Mouse (Mus musculus): Measurements from ENCODE around the gene Naa11. TPM values are rescaled to one million over a fixed set of nuclear protein-coding genes. Genes with fewer than 3 reads are reported as not detected.

Naa11 gene
- total RNA-seq (2014; rRNA removed; ENCODE audit: low replicate concordance) = not detected in 2 replicates
- polyA plus RNA-seq (2015; fragmentation: Nextera tagmentation; extraction: Ambion mirVana) = 0.03 and 0.04 TPM in 2 replicates

DNA sequence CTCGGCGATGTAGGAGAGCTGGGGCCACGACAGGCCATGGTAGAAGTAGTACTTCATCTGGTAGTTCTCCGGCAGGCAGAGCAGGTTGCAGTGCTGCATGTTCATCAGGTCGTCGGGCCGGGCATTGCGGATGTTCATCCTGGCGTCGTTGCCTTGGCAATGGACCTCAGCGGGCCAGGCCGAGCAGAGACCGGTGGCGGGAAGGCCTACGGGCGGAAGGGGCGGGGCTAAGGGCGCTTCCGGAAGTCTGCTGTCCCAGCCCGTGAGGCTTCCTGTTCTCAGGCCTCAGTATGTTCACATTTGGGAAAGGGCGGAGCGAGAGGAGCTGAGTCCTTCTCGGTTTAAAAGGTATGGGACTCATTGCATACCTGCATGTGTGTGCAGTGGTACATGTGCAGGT, at the start of gene Naa11:
Gene Naa11, minus strand, starts transcription at position 220 of the 400 bp plus-strand sequence.
- H3K4me3 ChIP-seq (ENCODE audit: low read depth, low read length) = no peak within 1 kb of the TSS
- H3K27me3 ChIP-seq (ENCODE audit: control insufficient read depth, insufficient read depth, low read length) = no peaks in the 10 kb centered on the region
- H3K27ac ChIP-seq (ENCODE audit: low read depth) = no peak within 1 kb of the TSS
- no peaks in the 10 kb centered on the region for H3K36me3 ChIP-seq (replicated peaks; ENCODE audit: control insufficient read depth, insufficient read depth, low read length)
- DNase-seq (ENCODE audit: low spot score) = no peak
- H3K4me1 ChIP-seq (ENCODE audit: control insufficient read depth, insufficient read depth) = peaks cover 7% of the 10 kb centered on the region; the same call in 1 of the 2 replicates
- no peaks in the 10 kb centered on the region for H3K9me3 ChIP-seq (replicated peaks; ENCODE audit: control insufficient read depth, low read length)
- no peak within 1 kb of the TSS for H3K4me2 ChIP-seq (ENCODE audit: low read depth, low read length)
- H3K9ac ChIP-seq (replicated peaks; ENCODE audit: low read depth, low read length) = no peak within 1 kb of the TSS
- WGBS = 93% methylated on average over 23 of the region's 23 CpGs
- TF ChIP-seq EP300 (IDR thresholded peaks at IDR 0.05; ENCODE audit: low read depth) (no peak), CTCF (IDR thresholded peaks at IDR 0.05; ENCODE audit: low read depth) (no peak)
- no peak for ATAC-seq (ENCODE audit: insufficient read depth, low read depth)

- H3K9me3 ChIP-seq (replicated peaks; ENCODE audit: control insufficient read depth, low read length) = no peaks in the 10 kb centered on the region
- TF ChIP-seq EP300 (IDR thresholded peaks at IDR 0.05; ENCODE audit: low read depth) = no peak
- TF ChIP-seq CTCF (IDR thresholded peaks at IDR 0.05; ENCODE audit: low read depth) = no peak
- no peaks in the 10 kb centered on the region for H3K36me3 ChIP-seq (replicated peaks; ENCODE audit: control insufficient read depth, insufficient read depth, low read length)
- H3K4me2 ChIP-seq (ENCODE audit: low read depth, low read length) = no peak overlapping the region
- WGBS = 85% methylated on average over 2 of the region's 2 CpGs
- ATAC-seq (ENCODE audit: insufficient read depth, low read depth) (no peak), DNase-seq (ENCODE audit: low spot score) (no peak)
- no peaks in the 10 kb centered on the region for H3K27me3 ChIP-seq (ENCODE audit: control insufficient read depth, insufficient read depth, low read length)
- H3K27ac ChIP-seq (ENCODE audit: low read depth) = no peak overlapping the region
- no peak overlapping the region for H3K4me3 ChIP-seq (ENCODE audit: low read depth, low read length)
- no peak overlapping the region for H3K9ac ChIP-seq (replicated peaks; ENCODE audit: low read depth, low read length)
- H3K4me1 ChIP-seq (ENCODE audit: control insufficient read depth, insufficient read depth) = no peaks in the 10 kb centered on the region
Measured at GRCm38 (mm10) chr5:97432512-97432911, 40.3 kb upstream of the Naa11 start.

DNA sequence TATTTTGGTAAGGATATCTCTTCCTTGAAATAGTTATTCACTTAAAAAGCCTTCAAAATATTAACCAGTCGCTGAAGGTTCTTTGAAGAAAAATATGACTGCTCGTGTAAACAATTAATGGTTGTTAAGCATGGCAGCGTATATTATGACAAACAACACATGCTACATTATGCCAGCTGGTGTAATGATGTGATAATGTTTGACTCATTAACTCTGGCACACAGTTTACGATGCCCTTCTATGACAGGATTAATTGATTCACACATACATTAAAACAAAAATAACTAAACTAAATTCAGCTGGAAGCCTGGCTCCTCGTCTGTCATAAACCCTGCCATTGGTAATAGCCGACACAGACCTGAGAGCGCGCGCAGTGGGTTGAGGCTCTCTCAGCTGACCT, 37.8 kb upstream of the Naa11 start:
- ATAC-seq (ENCODE audit: insufficient read depth, low read depth) = no peak
- no peak overlapping the region for H3K4me3 ChIP-seq (ENCODE audit: low read depth, low read length)
- H3K27me3 ChIP-seq (ENCODE audit: control insufficient read depth, insufficient read depth, low read length) = no peaks in the 10 kb centered on the region
- H3K36me3 ChIP-seq (replicated peaks; ENCODE audit: control insufficient read depth, insufficient read depth, low read length) = no peaks in the 10 kb centered on the region
- H3K9ac ChIP-seq (replicated peaks; ENCODE audit: low read depth, low read length) = no peak overlapping the region
- no peak overlapping the region for H3K27ac ChIP-seq (ENCODE audit: low read depth)
- WGBS = 87% methylated on average over 9 of the region's 9 CpGs
- TF ChIP-seq CTCF (IDR thresholded peaks at IDR 0.05; ENCODE audit: low read depth) (no peak), EP300 (IDR thresholded peaks at IDR 0.05; ENCODE audit: low read depth) (no peak)
- H3K9me3 ChIP-seq (replicated peaks; ENCODE audit: control insufficient read depth, low read length) = no peaks in the 10 kb centered on the region
- no peaks in the 10 kb centered on the region for H3K4me1 ChIP-seq (ENCODE audit: control insufficient read depth, insufficient read depth)
- no peak overlapping the region for H3K4me2 ChIP-seq (ENCODE audit: low read depth, low read length)
- no peak for DNase-seq (ENCODE audit: low spot score)

DNA sequence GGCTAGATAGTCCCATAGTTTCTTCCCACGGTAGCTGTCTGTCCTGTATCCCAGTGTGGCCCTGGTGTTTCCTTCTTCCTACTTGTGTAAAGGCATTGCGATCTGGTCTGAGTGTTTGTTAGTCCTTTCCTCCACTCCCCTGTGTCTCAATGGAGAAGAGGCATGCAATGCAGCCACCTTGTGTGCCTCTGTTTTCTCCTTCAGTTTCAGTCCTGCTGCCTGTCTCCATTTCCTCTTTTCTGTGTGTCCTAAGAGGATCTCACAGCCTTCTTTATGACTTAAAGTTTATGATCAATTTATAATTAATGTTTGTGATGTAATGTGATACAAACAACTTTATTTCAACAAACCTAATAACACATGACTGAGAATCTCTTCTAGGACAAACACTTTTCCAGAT, 29.5 kb upstream of the Naa11 start:
- TF ChIP-seq CTCF (IDR thresholded peaks at IDR 0.05; ENCODE audit: low read depth) (no peak), EP300 (IDR thresholded peaks at IDR 0.05; ENCODE audit: low read depth) (no peak)
- Histone ChIP-seq H3K27me3 (ENCODE audit: control insufficient read depth, insufficient read depth, low read length) (no peaks in the 10 kb centered on the region), H3K4me2 (ENCODE audit: low read depth, low read length) (no peak overlapping the region), H3K4me1 (ENCODE audit: control insufficient read depth, insufficient read depth) (no peaks in the 10 kb centered on the region), H3K9ac (replicated peaks; ENCODE audit: low read depth, low read length) (no peak overlapping the region), H3K36me3 (replicated peaks; ENCODE audit: control insufficient read depth, insufficient read depth, low read length) (no peaks in the 10 kb centered on the region), H3K27ac (ENCODE audit: low read depth) (no peak overlapping the region), H3K4me3 (ENCODE audit: low read depth, low read length) (no peak overlapping the region), H3K9me3 (replicated peaks; ENCODE audit: control insufficient read depth, low read length) (no peaks in the 10 kb centered on the region)
- ATAC-seq (ENCODE audit: insufficient read depth, low read depth) (no peak), DNase-seq (ENCODE audit: low spot score) (no peak)
- WGBS = 96% methylated on average over 2 of the region's 2 CpGs

DNA sequence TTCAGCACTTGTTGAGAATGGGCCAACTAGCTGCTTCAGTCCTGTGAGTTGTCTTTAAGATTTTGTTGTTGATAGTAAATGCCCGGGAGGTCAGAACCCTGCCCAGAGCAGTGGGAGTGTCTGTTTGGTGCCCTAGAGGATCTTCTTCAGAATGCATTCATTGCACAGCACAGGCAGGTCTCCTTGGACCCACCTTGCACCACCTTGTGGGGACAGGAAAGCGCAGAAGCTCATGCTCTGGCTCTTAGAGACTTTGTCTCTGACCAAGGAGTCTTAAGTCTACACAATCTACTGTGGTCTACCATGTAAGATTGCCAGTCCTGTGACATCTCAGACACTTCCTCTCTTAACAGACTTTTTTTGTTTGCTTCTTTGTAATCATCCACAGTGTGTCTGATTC, 25.0 kb upstream of the Naa11 start:
- TF ChIP-seq EP300 (IDR thresholded peaks at IDR 0.05; ENCODE audit: low read depth) = no peak
- no peak for TF ChIP-seq CTCF (IDR thresholded peaks at IDR 0.05; ENCODE audit: low read depth)
- DNase-seq (ENCODE audit: low spot score) = no peak
- H3K4me3 ChIP-seq (ENCODE audit: low read depth, low read length) = no peak overlapping the region
- no peaks in the 10 kb centered on the region for H3K27me3 ChIP-seq (ENCODE audit: control insufficient read depth, insufficient read depth, low read length)
- no peak overlapping the region for H3K4me2 ChIP-seq (ENCODE audit: low read depth, low read length)
- no peaks in the 10 kb centered on the region for H3K36me3 ChIP-seq (replicated peaks; ENCODE audit: control insufficient read depth, insufficient read depth, low read length)
- 61% methylated on average over 2 of the region's 2 CpGs for whole genome bisulfite sequencing
- H3K9ac ChIP-seq (replicated peaks; ENCODE audit: low read depth, low read length) = no peak overlapping the region
- H3K4me1 ChIP-seq (ENCODE audit: control insufficient read depth, insufficient read depth) = no peaks in the 10 kb centered on the region
- H3K27ac ChIP-seq (ENCODE audit: low read depth) = no peak overlapping the region
- no peak for ATAC-seq (ENCODE audit: insufficient read depth, low read depth)
- H3K9me3 ChIP-seq (replicated peaks; ENCODE audit: control insufficient read depth, low read length) = no peaks in the 10 kb centered on the region

- no peaks in the 10 kb centered on the region for H3K4me1 ChIP-seq (ENCODE audit: control insufficient read depth, insufficient read depth)
- no peak overlapping the region for H3K4me2 ChIP-seq (ENCODE audit: low read depth, low read length)
- 61% methylated on average over 6 of the region's 6 CpGs for WGBS
- no peaks in the 10 kb centered on the region for H3K9me3 ChIP-seq (replicated peaks; ENCODE audit: control insufficient read depth, low read length)
- no peak overlapping the region for H3K27ac ChIP-seq (ENCODE audit: low read depth)
- no peak overlapping the region for H3K4me3 ChIP-seq (ENCODE audit: low read depth, low read length)
- H3K36me3 ChIP-seq (replicated peaks; ENCODE audit: control insufficient read depth, insufficient read depth, low read length) = no peaks in the 10 kb centered on the region
- no peaks in the 10 kb centered on the region for H3K27me3 ChIP-seq (ENCODE audit: control insufficient read depth, insufficient read depth, low read length)
- H3K9ac ChIP-seq (replicated peaks; ENCODE audit: low read depth, low read length) = no peak overlapping the region
- DNase-seq (ENCODE audit: low spot score) = no peak
- TF ChIP-seq EP300 (IDR thresholded peaks at IDR 0.05; ENCODE audit: low read depth) (no peak), CTCF (IDR thresholded peaks at IDR 0.05; ENCODE audit: low read depth) (no peak)
- no peak for ATAC-seq (ENCODE audit: insufficient read depth, low read depth)
Measured at GRCm38 (mm10) chr5:97415837-97416236, 23.7 kb upstream of the Naa11 start.
